Mouse (Mus musculus) neural tube, embryonic 10.5 days (tissue): ENCODE measurements around the gene Timm8a2.

Experiments used
- DNase-seq: peaks from one replicate; pipeline ENCODE4 v3.0.0-alpha.2; 2017; ENCODE audit warnings: low spot score; ENCODE audit errors: extremely low spot score

Gene Timm8a2

DNA sequence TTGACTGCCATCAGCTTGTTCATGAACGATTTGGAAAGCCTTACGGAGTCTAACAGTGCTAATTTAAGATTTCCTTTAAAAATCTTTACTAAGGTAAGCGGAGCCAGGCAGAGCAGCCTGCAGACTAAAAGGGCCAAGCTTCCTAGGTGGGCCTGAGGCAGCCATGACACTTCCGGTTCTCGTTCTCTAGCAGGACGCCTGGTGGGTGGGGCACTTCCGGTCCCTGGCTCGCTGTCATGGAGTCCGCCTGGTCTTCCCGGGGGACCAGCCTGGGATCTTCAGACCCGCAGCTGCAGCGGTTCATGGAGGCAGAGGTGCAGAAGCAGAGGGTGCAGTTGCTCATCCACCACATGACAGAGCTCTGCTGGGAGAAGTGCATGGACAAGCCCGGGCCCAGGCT lies at the start of gene Timm8a2:
Gene Timm8a2 (plus strand): TSS at position 224 of the 400 bp plus-strand sequence.
- no peak for DNase-seq

DNA sequence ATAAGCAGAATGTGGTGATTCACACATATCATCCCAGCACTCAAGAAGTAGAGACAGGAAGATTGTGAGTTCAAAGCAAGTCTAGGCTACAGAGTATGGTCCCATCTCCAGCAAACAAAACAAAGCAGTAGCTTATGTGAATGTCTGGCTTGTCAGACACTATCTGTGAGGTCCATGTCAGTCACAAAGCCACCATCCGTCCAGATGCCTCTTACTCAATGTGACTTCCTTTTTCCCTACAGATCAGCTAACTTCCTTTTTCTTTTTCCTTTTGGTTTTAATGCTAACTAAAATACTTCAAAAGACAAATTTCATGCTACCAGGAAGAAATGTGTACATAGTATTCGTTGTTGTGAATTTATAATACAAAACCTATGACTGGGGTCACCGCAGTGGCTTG lies 49.0 kb upstream of the Timm8a2 start:
- no peak for DNase-seq

DNA sequence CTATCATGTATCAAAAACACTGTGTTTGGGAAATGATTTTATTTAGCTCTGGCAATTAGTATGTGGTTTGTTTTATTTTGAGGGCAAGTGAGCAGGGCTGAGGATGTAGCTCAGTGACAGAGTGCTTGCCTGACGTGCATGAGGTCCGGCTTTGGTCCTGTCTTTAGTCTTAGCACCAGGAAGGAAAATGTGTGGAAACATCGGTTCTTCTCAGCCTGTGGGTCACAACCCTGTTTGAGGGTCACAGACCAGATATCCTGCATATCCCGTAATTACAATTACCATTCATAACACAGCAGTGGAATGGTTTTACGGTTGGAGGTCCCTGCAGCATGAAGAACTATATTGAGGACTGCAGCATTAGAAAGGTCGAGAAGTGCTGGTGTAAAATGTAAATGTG lies 48.4 kb upstream of the Timm8a2 start:
- no peak for DNase-seq

DNA sequence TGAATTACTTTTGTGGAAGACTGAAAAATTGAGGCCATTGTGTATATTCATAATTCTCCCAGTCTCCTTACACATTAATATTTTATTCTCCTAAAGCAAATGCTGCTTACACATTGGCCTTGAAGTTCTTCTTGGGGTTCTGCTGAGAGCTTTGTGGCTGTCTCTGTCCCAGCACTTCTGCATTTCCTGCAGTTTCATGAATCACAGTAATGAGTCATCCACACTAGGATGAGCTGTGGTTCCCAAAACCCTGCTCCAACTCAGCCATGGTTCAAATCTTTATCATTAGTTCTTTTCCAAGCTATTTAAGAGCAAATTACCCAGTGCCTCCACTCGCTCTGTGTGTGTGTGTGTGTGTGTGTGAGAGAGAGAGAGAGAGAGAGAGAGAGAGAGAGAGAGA lies 47.2 kb upstream of the Timm8a2 start:
- no peak for DNase-seq

DNA sequence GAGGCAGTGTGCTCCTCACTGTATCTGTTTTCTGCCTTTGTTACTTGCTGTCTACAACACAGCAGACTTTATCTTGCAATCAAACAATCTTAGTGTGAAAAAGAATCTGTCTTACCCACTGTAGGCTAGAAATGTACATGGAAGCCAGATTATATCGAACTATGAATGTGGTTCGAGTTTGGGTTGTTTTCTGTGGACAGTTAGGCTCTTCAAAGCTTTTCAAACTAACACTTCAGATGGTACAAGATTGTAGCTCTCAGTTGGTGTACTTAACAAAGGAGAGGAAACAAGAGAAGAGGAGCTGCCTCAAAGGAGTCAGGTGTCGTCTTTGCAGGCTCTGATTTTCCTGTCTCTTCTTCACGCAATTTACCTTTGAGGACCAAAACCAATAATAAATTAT lies 46.8 kb upstream of the Timm8a2 start:
- DNase-seq, result no peak

GRCm38 (mm10) chr14:121989331-121989730 lies 45.1 kb upstream of the Timm8a2 start:
- no peak for DNase-seq

- DNase-seq, result no peak
Measured at GRCm38 (mm10) chr14:121989869-121990268, 44.6 kb upstream of the Timm8a2 start.

DNA sequence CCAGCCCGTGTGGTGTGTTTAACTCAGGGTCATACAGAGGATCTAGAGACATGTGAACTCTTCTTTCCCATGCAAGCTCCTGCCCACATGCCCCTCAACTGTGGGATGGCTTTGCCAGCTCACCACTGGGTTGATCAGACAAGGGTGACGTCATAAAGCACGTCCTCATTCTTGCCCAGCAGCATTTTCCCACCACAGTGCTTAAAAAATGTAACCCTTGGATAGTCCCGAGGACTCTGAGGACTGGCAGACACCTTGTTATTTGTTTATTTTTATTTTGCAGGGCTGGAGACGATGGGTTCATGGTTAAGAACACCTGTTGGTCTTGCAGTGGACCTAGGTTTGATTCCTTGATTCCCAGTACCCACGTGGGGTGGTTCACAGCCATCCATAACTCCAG lies 43.6 kb upstream of the Timm8a2 start:
- DNase-seq, result no peak

- no peak for DNase-seq
Measured at GRCm38 (mm10) chr14:121991921-121992320, 42.6 kb upstream of the Timm8a2 start.

DNA sequence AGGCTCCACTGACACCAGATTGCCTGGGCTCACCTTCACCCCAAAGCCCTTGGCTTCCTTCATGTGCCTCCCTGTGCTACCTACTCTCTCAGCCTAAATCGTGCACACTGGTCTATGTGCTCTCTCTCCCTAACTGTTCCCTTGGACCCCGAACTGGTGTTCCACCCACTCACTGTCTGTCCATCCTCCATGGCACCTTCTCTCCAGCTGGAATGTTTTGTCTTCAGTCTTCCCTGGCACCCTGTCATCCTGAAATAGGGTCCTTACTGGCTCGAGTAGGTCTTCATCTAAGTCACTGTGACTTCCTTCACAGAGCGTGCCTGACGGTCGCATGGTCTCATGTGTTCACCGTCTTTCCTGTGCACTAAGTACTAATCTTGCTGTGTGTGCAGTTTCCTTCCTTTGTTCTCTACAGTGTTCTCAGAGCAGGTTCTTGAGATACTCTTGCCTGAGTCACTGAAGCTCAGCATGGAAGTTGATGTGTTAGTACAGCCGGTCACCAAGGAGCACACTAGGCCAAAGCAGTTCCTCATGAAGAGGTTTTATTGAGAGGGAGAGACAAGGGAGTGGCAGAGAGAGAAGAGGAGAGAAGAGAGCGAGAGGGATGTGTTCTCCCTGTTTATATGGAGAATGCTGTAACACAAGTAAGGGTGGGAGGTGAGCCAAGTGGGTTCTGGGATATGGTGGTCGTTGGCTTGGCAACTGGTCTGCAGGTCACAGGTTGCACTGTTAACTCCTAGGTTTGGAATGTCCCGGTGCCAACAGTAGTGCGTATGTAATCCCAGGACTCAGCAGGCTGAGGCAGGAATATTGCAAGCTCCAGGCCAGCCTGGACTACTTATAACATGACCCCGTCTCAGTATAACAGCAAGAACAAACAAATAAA lies 41.8 kb upstream of the Timm8a2 start:
- DNase-seq, result no peak

DNA sequence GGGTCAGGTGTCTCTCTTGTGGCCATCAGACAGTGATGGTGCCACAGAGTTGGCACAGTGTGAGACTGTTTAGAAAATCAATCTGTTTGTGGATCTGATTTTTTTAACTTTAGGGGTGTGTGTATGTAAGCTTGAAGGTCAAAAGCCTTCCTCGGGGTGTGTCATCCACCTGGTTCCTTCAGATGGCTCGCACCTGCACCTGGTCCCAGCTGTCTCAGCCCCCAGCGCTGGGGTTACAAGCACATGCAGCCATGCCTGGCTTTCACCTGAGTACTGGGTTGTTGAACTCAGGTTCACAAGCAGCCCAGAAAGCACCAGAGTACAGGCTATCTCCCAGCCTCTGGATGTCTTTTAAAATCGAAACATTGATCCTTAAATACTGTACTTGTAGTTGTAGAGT lies 40.9 kb upstream of the Timm8a2 start:
- DNase-seq, result no peak

DNA sequence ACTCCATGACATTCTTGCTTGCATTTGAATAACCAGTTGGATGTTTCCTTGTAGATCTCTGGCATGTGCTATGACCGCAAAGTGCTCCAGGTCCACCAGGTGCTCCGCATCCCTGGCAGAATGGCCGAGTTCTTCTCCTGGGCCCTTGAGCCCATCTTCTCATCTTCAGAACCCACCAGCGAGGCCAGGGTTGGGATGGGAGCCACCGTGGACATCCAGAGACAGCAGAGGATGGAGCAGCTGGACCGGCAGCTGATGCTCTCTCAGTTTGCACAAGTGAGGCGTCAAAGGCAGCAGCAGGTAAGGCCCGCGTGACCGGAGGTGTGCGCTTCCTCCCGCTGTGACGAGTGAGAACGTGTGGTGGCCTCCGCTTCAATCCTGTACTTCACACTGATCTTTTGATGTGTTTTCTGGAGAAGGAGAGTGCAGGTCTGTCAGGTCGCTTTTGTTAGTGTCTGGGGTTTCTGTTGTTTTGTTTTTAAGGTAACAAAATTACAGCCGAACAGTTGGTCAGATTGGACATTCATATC lies 40.2 kb upstream of the Timm8a2 start:
- no peak for DNase-seq

DNA sequence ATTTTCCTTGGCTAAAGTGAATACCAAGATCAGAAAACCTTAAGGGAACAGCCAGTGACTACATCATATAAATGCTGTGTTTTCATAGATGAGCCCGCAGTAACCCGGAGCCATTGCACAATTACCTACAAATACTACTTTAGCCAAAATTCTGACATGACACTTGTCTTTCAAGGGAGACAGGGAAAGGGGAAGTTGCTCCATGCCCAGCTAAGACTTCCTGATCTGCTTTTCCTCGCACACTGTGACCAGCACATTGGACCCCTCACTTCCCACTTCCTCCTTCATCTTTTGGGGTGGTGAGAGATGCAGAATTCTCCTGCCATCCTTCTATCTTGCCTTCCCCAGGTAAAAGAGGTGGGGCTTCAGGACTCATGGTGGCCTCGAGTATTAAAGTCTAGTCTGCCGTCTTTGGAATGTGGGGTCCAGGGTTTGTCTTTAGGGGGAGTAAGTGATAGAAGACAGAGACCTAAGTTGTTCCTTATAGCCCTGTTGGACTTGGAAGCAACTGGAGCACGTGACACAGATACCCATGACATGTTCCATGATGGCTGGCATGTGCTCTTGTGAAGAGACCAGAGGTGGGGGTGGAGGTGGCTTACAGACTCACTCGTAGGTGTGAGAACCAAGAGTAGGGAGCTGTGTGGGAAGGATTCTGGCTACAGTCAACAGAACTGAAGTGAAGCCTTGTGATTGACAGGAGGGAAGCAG lies 39.5 kb upstream of the Timm8a2 start:
- DNase-seq, result no peak

- no peak for DNase-seq
Measured at GRCm38 (mm10) chr14:121995557-121995870, 39.0 kb upstream of the Timm8a2 start.

DNA sequence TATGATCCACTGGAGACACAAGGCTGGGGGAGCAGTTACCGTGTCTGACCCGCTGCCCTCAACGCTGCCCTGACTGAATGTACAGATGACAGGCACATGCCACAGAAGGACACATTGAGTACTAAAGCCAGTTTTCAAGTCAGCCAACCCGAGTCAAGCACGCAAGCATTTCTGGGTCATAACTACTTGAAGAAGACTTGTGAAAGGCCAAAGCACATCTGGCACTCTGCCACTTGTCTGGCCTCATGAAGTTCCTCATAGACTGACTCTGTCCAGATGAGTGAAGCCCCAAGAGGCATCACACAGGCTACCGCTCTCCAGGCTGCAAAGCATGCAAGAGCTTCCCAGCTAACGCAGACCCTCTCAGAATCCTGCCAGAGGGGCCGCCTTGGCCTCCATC lies 37.7 kb upstream of the Timm8a2 start:
- DNase-seq, result no peak

DNA sequence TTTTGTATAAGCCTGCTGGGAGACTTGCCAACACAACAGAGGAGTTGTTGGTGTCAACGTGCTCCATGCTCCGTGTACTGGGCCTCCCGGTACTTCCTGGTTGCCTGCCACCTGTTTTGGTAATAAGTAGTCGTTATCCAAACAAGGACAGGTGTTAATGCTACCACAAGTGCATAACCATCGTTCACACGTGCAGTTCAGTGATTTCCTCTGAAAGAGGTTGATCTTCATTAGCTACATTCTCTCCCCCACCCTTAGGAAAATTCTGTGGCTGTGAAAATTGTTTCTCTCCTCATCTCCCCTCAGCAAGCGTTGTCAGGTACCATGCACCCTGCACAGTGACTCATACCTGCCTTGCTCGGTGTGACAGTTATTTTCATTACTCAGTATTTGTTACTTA lies 35.0 kb upstream of the Timm8a2 start:
- no peak for DNase-seq

- no peak for DNase-seq
Measured at GRCm38 (mm10) chr14:122000346-122001105, 33.9 kb upstream of the Timm8a2 start.

DNA sequence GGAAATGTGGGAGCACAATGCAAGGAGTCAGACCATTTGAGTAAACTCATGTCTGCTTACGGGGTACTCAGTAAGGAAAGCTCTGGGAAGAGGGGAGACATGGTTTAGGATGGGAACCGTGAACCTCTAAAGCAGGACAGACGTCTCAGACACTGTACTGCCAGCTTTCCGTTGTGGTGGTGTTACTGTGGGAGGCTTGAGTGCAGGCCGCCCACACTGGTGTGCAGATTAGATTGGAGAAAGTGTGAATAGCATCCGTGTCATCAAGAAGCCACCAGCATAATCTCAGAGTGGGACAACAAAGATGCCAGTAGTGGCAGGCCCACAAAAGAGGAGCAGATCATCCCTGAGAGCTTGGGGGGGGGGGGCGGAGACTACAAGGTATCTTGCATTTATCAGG lies 32.2 kb upstream of the Timm8a2 start:
- DNase-seq, result no peak

DNA sequence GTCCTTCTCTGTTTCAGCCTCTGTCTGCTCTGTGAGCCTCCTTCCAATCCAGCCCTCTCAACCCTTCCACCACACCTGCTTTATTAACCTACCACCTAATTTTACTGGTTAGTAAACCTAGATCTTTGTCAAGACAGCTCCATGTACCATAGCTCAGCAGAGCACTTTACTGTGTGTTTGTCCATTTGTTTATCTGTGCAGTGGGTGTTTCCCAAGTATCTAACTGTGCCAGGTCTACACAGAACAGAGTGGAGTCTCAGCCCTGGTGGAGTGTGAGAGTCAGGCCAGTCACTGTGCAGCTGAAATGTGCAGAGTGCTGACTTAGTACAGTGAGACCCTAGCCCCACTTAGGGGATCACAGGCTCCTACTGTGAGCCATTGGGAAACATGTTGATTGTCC lies 30.7 kb upstream of the Timm8a2 start:
- DNase-seq, result no peak

DNA sequence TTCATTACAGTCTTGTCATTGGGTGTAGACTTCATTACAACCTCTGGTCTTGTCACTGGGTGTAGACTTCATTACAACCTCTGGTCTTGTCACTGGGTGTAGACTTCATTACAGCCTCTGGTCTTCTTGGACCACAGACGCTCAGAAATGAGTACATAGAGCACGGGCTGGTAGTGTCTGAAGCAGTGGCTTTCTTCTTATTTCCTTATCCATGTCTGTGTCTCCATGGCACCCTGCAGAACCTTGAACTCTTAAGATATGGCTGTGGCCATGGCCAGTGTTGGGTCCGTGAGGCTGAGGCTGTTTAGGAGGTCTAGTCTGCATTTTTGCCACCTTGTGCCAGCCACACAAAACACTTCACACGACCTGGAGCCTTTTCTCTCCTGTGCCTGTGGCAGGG lies 26.2 kb upstream of the Timm8a2 start:
- no peak for DNase-seq

DNA sequence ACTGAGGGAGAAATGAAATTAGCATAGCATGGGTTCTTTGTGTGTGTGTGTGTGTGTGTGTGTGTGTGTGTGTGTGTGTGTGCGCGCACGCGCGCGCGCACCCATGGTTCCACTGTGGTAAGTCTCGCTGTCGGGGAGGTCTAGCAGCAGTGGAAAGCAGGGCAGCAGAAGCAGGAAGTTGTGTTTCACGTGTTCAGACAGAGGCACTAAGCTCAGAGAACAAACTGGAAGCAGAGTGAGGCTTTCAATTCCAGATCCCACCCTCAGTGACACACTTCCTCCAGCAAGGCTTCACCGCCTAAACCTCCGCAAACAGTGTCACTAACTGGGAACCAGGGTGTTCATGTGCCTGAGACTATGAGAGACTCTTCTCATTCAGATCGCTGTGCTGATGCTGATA lies 25.0 kb upstream of the Timm8a2 start:
- no peak for DNase-seq

- no peak for DNase-seq
Measured at GRCm38 (mm10) chr14:122010301-122010700, 24.2 kb upstream of the Timm8a2 start.
